Mouse (Mus musculus) neural tube, embryonic 12.5 days (tissue): Measurements from ENCODE around the gene Phf20. TPM values are rescaled to one million over a fixed set of nuclear protein-coding genes. Genes with fewer than 3 reads are reported as not detected.
"Not testable (repeated sequence)": the region's sequence is repeated elsewhere in the genome, so short reads cannot be mapped to it uniquely, and the experiment has no call there.

Source experiments
- ATAC-seq: fragments of 200-750 bp; cut with Nextera tagmentation; 2 replicates; pipeline ENCODE4 v1.8.0; 2017; ENCODE audit warnings: low read depth, mild to moderate bottlenecking, moderate TSS enrichment, moderate library complexity; ENCODE audit not compliant: low FRiP score
- H3K27ac ChIP-seq: fragments of 300-500 bp; sonication (generic); 2 replicates; pipeline ENCODE4 v1.5.1; 2016
- H3K27me3 ChIP-seq: fragments of 300-500 bp; sonication (generic); replicated peaks from 2 replicates; pipeline ENCODE4 v1.6.1; 2016; ENCODE audit warnings: mild to moderate bottlenecking
- H3K36me3 ChIP-seq: fragments of 300-500 bp; sonication (generic); 2 replicates; pipeline ENCODE4 v1.6.1; 2016; ENCODE audit warnings: mild to moderate bottlenecking
- H3K4me1 ChIP-seq: fragments of 300-500 bp; sonication (generic); 2 replicates; pipeline ENCODE4 v1.6.1; 2016
- H3K4me2 ChIP-seq: fragments of 300-500 bp; sonication (generic); replicated peaks from 2 replicates; pipeline ENCODE4 v1.6.1; 2016; ENCODE audit warnings: mild to moderate bottlenecking
- H3K4me3 ChIP-seq: fragments of 300-500 bp; sonication (generic); 2 replicates; pipeline ENCODE4 v1.5.1; 2016
- H3K9ac ChIP-seq: fragments of 300-500 bp; sonication (generic); 2 replicates; pipeline ENCODE4 v1.6.1; 2016; ENCODE audit warnings: mild to moderate bottlenecking
- H3K9me3 ChIP-seq: fragments of 300-500 bp; sonication (generic); 2 replicates; pipeline ENCODE4 v1.6.1; 2016; ENCODE audit warnings: mild to moderate bottlenecking
- WGBS: fragments of 180-500 bp; shearing (Covaris S2); methylation state at CpG from one replicate; pipeline ENCODE4 v1.1.7; 2016; 5-methylcytosine and 5-hydroxymethylcytosine counted together
- polyA plus RNA-seq: library from polyadenylated mRNA; unstranded; fragments of >200 nt; fragmentation: Nextera tagmentation; extraction: Ambion mirVana; gene quantifications from 2 replicates; pipeline ENCODE4 v1.2.1, GENCODE M21; 2016

The Phf20 gene
- polyA plus RNA-seq, 1 experiment from 2014 or later: 91.0 TPM

DNA sequence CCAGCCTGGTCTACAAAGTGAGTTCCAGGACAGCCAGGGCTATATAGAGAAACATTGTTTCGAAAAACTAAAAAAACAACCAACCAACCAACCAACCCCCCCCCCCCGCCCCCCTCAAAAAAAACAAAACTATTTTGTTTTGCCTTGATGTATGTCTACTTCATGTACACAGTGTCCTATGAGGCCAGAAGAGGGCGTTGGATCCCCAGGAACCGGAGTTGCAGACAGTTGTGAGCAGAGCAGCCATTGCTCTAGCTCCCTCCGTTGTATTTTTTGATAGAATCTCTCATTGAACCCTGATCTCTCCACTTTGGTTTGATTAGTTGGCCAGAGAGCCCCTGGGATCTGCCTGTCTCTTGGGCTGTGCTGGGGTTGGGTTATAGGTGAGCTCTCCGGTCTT is 7.7 kb downstream of the Phf20 start:
- H3K4me2 ChIP-seq: no peak overlapping the region
- no peaks in the 10 kb centered on the region for H3K27me3 ChIP-seq
- no peak overlapping the region for H3K27ac ChIP-seq
- peaks cover 13% of the 10 kb centered on the region for H3K4me1 ChIP-seq
- peaks cover 24% of the 10 kb centered on the region; the same call in 1 of the 2 replicates for H3K36me3 ChIP-seq
- H3K4me3 ChIP-seq: no peak overlapping the region
- 91% methylated on average over 6 of the region's 6 CpGs for WGBS
- no peak for ATAC-seq
- H3K9me3 ChIP-seq: no peaks in the 10 kb centered on the region
- H3K9ac ChIP-seq: no peak overlapping the region

DNA sequence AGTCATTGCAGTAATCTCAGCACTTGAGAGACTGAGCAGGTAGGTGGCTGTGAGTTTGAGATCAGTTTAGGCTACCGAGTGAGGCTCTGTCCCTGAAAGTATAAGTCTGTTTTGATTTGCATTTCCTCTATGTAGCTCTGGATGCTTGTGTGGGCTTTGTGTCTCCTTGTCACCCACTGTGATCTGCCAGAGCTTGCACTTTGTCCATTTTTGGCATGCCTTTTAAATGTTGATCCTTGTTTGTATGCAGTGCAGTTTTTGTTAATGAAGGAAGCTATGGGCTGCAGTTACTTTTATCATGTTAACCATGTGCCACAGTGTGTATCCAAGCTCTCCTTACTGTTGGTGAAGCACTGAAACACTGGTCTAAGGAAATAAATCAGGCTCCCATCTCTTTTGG is 21.5 kb downstream of the Phf20 start:
- WGBS: 67% methylated on average over 1 of the region's 1 CpGs

DNA sequence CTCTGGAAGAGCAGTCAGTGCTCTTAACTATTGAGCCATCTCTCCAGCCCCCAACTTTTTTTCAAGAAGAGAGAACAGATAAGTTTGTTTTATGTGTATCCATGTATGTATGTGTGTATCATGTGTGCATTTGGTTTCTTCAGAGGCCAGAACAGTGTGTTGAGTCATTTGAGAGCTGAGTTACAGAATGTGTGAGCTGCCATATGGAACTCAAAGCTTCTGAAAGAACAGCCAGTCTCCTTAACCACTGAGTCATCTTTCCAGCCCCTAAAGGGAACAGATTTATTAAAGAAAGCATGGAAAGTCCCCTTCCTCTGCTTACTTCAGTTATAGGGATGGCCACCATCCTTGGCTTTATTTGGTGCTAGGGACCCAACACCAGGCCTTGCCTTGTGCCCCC is 25.8 kb downstream of the Phf20 start:
- Histone ChIP-seq H3K4me3 (no peak overlapping the region), H3K4me2 (no peak overlapping the region), H3K4me1 (no peaks in the 10 kb centered on the region), H3K27me3 (no peaks in the 10 kb centered on the region), H3K9me3 (no peaks in the 10 kb centered on the region), H3K36me3 (peaks cover 31% of the 10 kb centered on the region), H3K9ac (no peak overlapping the region), H3K27ac (no peak overlapping the region)
- no peak for ATAC-seq

More for the DNA sequence above, 21.5 kb downstream of the Phf20 start:
- Histone ChIP-seq H3K4me1 (no peaks in the 10 kb centered on the region), H3K27me3 (no peaks in the 10 kb centered on the region), H3K27ac (no peak overlapping the region), H3K4me2 (no peak overlapping the region), H3K9ac (no peak overlapping the region), H3K9me3 (no peaks in the 10 kb centered on the region), H3K4me3 (no peak overlapping the region), H3K36me3 (peaks cover 13% of the 10 kb centered on the region)
- ATAC-seq: no peak

DNA sequence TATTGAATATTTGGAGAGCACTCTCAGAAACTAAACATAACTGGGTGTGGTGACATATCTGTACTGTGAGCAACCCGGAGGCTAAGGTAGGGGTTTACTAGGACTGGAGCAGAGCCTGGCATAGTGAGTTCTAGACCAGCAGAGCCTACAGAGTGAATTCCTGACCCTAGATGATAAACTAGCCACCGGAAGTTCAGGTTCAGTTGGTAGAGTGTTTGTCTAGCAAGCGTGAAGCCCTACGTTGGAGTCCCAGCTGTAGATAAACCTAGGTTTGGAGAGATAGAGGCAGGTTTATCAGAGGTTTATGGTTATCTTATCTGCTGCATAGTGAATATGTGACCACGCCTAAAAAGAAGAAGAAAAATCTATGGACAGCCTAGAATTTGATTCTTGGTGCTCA is 27.8 kb downstream of the Phf20 start:
- Histone ChIP-seq H3K9me3 (no peaks in the 10 kb centered on the region), H3K27ac (no peak overlapping the region), H3K27me3 (no peaks in the 10 kb centered on the region), H3K4me2 (no peak overlapping the region), H3K9ac (no peak overlapping the region), H3K4me3 (no peak overlapping the region), H3K4me1 (no peaks in the 10 kb centered on the region), H3K36me3 (peaks cover 32% of the 10 kb centered on the region)
- 96% methylated on average over 5 of the region's 5 CpGs for WGBS
- no peak for ATAC-seq

DNA sequence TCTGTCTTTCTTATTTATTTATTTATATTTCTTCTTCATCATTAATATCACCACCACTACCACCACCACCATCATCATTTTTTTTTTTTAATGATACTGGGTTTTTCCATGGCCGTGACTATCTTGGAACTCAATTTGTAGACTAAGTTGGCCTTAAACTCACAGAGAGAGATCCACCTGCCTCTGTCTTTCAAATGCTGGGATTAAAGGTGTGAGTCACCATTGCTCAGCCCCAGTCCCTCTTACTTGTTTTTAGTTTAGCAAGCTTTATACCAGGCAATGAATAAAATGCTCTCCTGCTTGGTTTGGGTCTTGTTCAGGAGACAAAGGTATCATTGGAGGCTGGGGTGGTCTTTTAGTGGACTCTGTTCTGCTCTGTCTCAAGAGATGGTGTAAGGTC is 31.4 kb downstream of the Phf20 start:
- Histone ChIP-seq H3K27me3 (no peaks in the 10 kb centered on the region), H3K36me3 (peaks cover 34% of the 10 kb centered on the region), H3K4me2 (no peak overlapping the region), H3K9ac (no peak overlapping the region), H3K27ac (no peak overlapping the region), H3K4me3 (no peak overlapping the region), H3K4me1 (no peaks in the 10 kb centered on the region), H3K9me3 (no peaks in the 10 kb centered on the region)
- ATAC-seq: no peak
- 97% methylated on average over 1 of the region's 1 CpGs for WGBS

DNA sequence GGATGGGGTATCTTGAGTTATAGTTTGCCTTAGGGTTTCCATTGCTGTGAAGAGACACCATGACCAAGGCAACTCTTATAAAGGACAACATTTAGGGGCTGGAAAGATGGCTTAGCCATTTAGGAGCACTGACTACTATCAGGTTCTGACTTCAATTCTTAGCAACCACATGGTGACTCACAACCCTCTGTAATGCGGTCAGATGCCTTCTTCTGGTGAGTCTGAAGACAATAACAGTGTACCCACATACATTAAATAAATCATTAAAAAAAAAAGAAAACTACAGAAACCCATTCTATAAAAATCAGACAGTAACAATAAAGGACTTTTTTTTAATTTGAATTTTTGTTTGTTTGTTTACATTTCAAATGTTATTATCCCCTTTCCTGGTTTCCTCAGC is 32.9 kb downstream of the Phf20 start:
- H3K9me3 ChIP-seq: no peaks in the 10 kb centered on the region
- no peak overlapping the region for H3K4me2 ChIP-seq
- H3K27me3 ChIP-seq: no peaks in the 10 kb centered on the region
- WGBS: 98% methylated on average over 1 of the region's 1 CpGs
- H3K9ac ChIP-seq: no peak overlapping the region
- no peak overlapping the region for H3K27ac ChIP-seq
- ATAC-seq: no peak
- no peaks in the 10 kb centered on the region for H3K4me1 ChIP-seq
- no peak overlapping the region for H3K4me3 ChIP-seq
- peaks cover 30% of the 10 kb centered on the region for H3K36me3 ChIP-seq

DNA sequence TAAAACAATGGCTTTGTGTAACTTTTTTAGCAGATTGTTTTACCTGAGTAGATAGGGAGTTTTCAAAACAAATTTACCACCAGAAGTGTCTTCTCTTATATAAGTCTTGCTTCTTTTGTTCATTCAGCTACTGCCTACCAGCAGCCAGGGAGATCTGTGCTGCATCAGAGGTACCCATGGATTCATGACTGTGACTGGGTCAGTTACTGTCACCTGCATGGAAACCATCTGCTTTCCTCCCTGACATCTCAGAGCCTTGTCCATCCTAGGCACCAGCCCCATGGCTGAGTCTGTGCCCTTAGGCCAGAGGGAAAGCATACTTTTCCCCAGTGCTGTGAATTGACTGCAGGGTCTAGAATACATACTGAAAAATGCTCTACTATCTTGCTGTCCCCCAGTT is 35.1 kb downstream of the Phf20 start:
- no peak for ATAC-seq
- Histone ChIP-seq H3K27me3 (no peaks in the 10 kb centered on the region), H3K36me3 (peaks cover 24% of the 10 kb centered on the region), H3K9me3 (no peaks in the 10 kb centered on the region), H3K4me3 (no peak overlapping the region), H3K9ac (no peak overlapping the region), H3K27ac (no peak overlapping the region), H3K4me2 (no peak overlapping the region), H3K4me1 (no peaks in the 10 kb centered on the region)

DNA sequence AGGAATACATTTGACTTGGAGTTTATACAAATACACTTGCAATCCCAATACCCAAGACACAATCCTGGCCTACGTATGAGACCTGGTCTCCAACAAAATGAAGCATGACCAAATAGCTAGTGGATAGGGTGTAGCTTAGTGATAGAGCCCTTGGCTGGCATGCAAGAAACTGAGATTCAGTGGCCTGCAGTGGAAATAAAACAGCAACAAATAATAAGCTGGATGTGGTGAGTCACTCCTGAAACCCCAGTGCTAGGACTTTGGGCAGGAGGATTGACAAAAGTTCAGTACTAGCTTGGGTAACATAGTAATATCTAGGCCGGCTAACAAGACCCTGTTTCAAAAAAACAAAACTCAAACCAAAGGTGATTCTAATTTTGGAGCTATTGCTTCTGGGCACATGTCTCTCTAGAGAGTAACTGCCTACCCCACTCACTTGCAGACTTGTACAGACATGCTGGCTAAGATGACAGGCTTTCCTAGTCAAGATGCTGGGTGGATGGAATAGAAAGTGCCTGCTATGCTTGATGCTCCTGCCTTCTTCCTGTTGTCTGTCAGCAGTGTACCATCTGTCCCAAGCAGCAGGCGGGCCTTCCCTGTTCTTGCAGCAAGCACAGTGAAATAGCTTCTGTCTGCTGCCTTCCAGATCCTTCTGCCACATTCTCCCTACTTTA is 37.1 kb downstream of the Phf20 start:
- Histone ChIP-seq H3K4me1 (no peaks in the 10 kb centered on the region), H3K4me2 (no peak overlapping the region), H3K9me3 (no peaks in the 10 kb centered on the region), H3K4me3 (no peak overlapping the region), H3K27ac (no peak overlapping the region), H3K27me3 (no peaks in the 10 kb centered on the region), H3K36me3 (peaks cover 15% of the 10 kb centered on the region), H3K9ac (no peak overlapping the region)
- ATAC-seq: no peak
- WGBS: 85% methylated on average over 3 of the region's 3 CpGs

DNA sequence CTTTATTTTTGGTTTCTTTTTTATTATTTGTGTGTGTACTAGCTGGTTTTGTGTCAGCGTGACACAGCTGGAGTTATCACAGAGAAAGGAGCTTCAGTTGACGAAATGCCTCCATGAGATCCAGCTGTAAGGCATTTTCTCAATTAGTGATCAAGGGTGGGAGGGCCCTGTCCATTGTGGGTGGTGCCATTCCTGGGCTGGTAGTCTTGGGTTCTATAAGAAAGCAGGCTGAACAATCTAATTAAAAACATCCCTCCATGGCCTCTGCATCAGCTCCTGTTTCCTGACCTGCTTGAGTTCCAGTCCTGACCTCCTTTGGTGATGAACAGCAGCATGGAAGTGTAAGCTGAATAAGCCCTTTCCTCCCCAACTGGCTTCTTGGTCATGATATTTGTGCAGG is 37.8 kb downstream of the Phf20 start:
- not testable (repeated sequence) for H3K9ac ChIP-seq, H3K27ac ChIP-seq, H3K4me3 ChIP-seq, H3K4me1 ChIP-seq, H3K27me3 ChIP-seq, H3K4me2 ChIP-seq, H3K9me3 ChIP-seq, ATAC-seq
- WGBS: 83% methylated on average over 2 of the region's 2 CpGs
- H3K36me3 ChIP-seq: peaks cover 16% of the 10 kb centered on the region

DNA sequence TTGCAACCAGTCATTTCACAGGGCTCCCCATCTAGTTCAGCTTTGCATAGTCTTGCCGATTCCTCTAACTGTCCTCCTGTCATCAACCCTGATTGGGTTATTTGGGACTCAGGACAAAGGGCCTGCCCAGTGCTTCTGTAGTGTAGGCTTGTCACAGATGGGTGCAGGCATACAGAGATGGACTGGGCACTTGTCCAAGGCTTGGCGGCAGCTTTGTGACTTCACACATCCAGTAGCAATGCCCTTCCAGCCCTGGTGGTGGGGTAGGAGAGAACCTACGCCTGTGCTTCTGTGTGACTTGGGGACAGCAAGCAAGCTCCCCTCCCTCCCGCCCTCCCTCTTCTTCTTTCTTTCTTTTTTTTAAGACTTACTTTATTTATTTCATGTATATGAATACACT is 39.6 kb downstream of the Phf20 start:
- Histone ChIP-seq H3K27ac (no peak overlapping the region), H3K27me3 (no peaks in the 10 kb centered on the region), H3K4me2 (no peak overlapping the region), H3K36me3 (peaks cover 18% of the 10 kb centered on the region), H3K9me3 (no peaks in the 10 kb centered on the region), H3K4me1 (no peaks in the 10 kb centered on the region), H3K4me3 (no peak overlapping the region), H3K9ac (no peak overlapping the region)
- whole genome bisulfite sequencing: 89% methylated on average over 4 of the region's 4 CpGs
- no peak for ATAC-seq

DNA sequence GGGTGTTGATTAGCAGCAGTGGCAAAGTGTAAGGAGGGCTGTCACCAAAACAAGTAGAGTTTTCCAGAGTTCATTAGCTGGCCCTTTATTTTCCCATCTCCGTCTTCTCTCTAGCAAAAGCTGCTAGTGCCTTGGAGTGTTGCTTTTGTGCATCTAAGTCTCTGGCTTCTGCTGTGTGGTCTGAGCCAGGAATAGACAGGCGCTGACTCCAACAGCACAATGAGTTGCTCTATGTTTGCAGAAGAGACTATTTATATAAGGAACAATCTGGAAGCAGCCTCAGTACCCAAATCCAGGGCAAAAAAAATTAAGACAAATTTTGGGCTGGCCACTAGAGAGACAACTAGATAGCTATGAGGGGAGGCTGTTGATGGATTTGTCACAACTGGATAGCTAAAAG is 45.4 kb downstream of the Phf20 start:
- no peak for ATAC-seq
- no peak overlapping the region for H3K27ac ChIP-seq
- H3K4me2 ChIP-seq: no peak overlapping the region
- WGBS: 96% methylated on average over 2 of the region's 2 CpGs
- no peak overlapping the region for H3K9ac ChIP-seq
- no peak overlapping the region for H3K4me3 ChIP-seq
- H3K9me3 ChIP-seq: no peaks in the 10 kb centered on the region
- H3K36me3 ChIP-seq: peaks cover 6% of the 10 kb centered on the region; the same call in 1 of the 2 replicates
- no peaks in the 10 kb centered on the region for H3K4me1 ChIP-seq
- H3K27me3 ChIP-seq: no peaks in the 10 kb centered on the region

DNA sequence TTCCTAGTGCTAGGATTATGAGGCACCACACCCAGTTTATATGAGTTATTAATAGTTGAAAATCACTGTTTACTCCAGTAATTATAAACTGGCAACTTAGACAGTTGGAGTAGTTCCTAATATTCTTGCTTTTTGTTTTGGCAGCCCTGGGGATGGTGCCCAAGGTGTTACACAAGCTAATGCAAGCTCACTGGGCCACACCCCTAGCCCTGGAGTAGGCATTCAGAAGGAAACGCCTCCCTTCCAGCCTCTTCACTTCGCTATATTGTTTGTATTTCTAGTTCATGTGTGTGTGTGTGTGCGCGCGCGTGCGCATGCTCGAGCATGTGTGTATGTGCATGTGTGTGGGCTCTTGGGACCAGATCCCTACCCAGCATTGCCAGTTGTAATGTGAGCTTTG is 46.7 kb downstream of the Phf20 start:
- Histone ChIP-seq H3K36me3 (peaks cover 16% of the 10 kb centered on the region; the same call in 1 of the 2 replicates), H3K4me1 (no peaks in the 10 kb centered on the region), H3K4me3 (no peak overlapping the region), H3K9me3 (no peaks in the 10 kb centered on the region), H3K4me2 (no peak overlapping the region), H3K27me3 (no peaks in the 10 kb centered on the region), H3K27ac (no peak overlapping the region), H3K9ac (no peak overlapping the region)
- ATAC-seq: no peak
- WGBS: 98% methylated on average over 8 of the region's 8 CpGs

DNA sequence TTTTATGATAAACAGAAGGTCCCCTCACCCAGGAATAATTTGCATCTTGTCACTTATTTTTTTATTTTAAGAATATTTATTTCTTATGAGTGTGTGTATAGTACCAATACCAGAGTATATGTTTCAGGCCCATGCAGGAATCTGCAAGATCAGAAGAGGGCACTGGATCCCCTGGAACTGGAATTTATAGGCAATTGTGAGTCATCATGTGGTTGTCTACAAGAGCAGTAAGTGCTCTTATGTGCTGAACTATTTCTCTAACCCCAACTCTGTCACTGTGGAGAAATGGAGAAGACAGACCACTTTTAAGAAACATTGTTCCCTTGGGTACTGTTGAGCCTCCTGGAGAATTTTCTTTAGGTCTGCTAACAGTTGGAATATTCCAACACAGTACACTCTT is 51.3 kb downstream of the Phf20 start:
- no peak overlapping the region for H3K9ac ChIP-seq
- H3K27me3 ChIP-seq: no peaks in the 10 kb centered on the region
- H3K36me3 ChIP-seq: peaks cover 25% of the 10 kb centered on the region
- ATAC-seq: no peak
- H3K4me3 ChIP-seq: no peak overlapping the region
- H3K4me2 ChIP-seq: no peak overlapping the region
- no peaks in the 10 kb centered on the region for H3K9me3 ChIP-seq
- no peak overlapping the region for H3K27ac ChIP-seq
- no peaks in the 10 kb centered on the region for H3K4me1 ChIP-seq
